Mouse (Mus musculus) ovary, postnatal 36 days (tissue): ENCODE data around the gene Miga2.
"Not testable (repeated sequence)": the region's sequence is repeated elsewhere in the genome, so short reads cannot be mapped to it uniquely, and the experiment has no call there.

Experiments used
- DNase-seq: peaks from one replicate; pipeline ENCODE4 v3.0.0; 2022; ENCODE audit warnings: low spot score, mixed read lengths

Gene Miga2

GRCm38 (mm10) chr2:30397986-30398512, 34.0 kb downstream of the Miga2 start:
- no peak for DNase-seq

GRCm38 (mm10) chr2:30399191-30400171, 35.4 kb downstream of the Miga2 start:
- DNase-seq: no peak

- no peak for DNase-seq
These were observed 37.5 kb downstream of the Miga2 start for GRCm38 (mm10) chr2:30401581-30401980.

- DNase-seq: no peak
These were observed 38.4 kb downstream of the Miga2 start for GRCm38 (mm10) chr2:30402351-30402826.

- DNase-seq: no peak
These were observed 38.8 kb downstream of the Miga2 start for GRCm38 (mm10) chr2:30402843-30403242.

- DNase-seq: no peak
These were observed 39.8 kb downstream of the Miga2 start for GRCm38 (mm10) chr2:30403870-30404269.

GRCm38 (mm10) chr2:30407221-30407620, 43.2 kb downstream of the Miga2 start:
- no peak for DNase-seq

- no peak for DNase-seq
These were observed 43.7 kb downstream of the Miga2 start for GRCm38 (mm10) chr2:30407778-30408177.

- no peak for DNase-seq
These were observed 44.5 kb downstream of the Miga2 start for GRCm38 (mm10) chr2:30408452-30409100.

- DNase-seq: no peak
These were observed 45.6 kb downstream of the Miga2 start for GRCm38 (mm10) chr2:30409454-30410176.

GRCm38 (mm10) chr2:30413038-30413973, 49.3 kb downstream of the Miga2 start:
- DNase-seq: no peak

- DNase-seq: no peak
These were observed 50.1 kb downstream of the Miga2 start for GRCm38 (mm10) chr2:30414101-30414500.

- no peak for DNase-seq
These were observed 50.6 kb downstream of the Miga2 start for GRCm38 (mm10) chr2:30414681-30415080.

- DNase-seq: peak; percentile 93
These were observed 51.3 kb downstream of the Miga2 start, which contains the start of gene Crat for GRCm38 (mm10) chr2:30415157-30415935. TSS of gene Crat (minus strand) at chr2:30415813.

GRCm38 (mm10) chr2:30415936-30416648, 52.1 kb downstream of the Miga2 start, which contains the start of gene Ptpa:
TSS of gene Ptpa (plus strand) at chr2:30416039.
- peak; percentile 93 for DNase-seq

GRCm38 (mm10) chr2:30416649-30416965, 52.6 kb downstream of the Miga2 start:
- DNase-seq: no peak

- not testable (repeated sequence) for DNase-seq
These were observed 53.1 kb downstream of the Miga2 start for GRCm38 (mm10) chr2:30417154-30417553.

- DNase-seq: no peak
These were observed 53.6 kb downstream of the Miga2 start for GRCm38 (mm10) chr2:30417595-30418165.

- DNase-seq: no peak
These were observed 54.2 kb downstream of the Miga2 start for GRCm38 (mm10) chr2:30418259-30418658.
